Mouse (Mus musculus): ENCODE data around the gene Rps18.

- no peak for TF ChIP-seq POLR2A (IDR thresholded peaks at IDR 0.05; ENCODE audit: insufficient read depth, low read depth, low read length)
- no peak for TF ChIP-seq CTCF (IDR thresholded peaks at IDR 0.05; ENCODE audit: insufficient read depth, low read depth, low read length)
Measured at GRCm38 (mm10) chr17:33926207-33926932, 29.4 kb downstream of the Rps18 start.
